Mouse (Mus musculus) forebrain, embryonic 16.5 days (tissue): ENCODE data around the gene Cd6. TPM values are rescaled to one million over a fixed set of nuclear protein-coding genes. Genes with fewer than 3 reads are reported as not detected.

Experiments
- ATAC-seq: fragments of 200-750 bp; cut with Nextera tagmentation; 2 replicates; pipeline ENCODE4 v1.8.0; 2017; ENCODE audit warnings: mild to moderate bottlenecking, moderate library complexity
- H3K27ac ChIP-seq: fragments of 300-500 bp; sonication (generic); 2 replicates; pipeline ENCODE4 v1.5.1; 2014; ENCODE audit warnings: low read length, control low read depth
- H3K27me3 ChIP-seq: fragments of 300-500 bp; sonication (generic); replicated peaks from 2 replicates; pipeline ENCODE4 v1.6.1; 2014; ENCODE audit warnings: low read length; ENCODE audit not compliant: control insufficient read depth, insufficient read depth
- H3K36me3 ChIP-seq: fragments of 300-500 bp; sonication (generic); 2 replicates; pipeline ENCODE4 v1.6.1; 2014; ENCODE audit not compliant: control insufficient read depth, insufficient read depth
- H3K4me1 ChIP-seq: fragments of 300-500 bp; sonication (generic); replicated peaks from 2 replicates; pipeline ENCODE4 v1.6.1; 2014; ENCODE audit warnings: low read length; ENCODE audit not compliant: control insufficient read depth, insufficient read depth
- H3K4me2 ChIP-seq: fragments of 300-500 bp; sonication (generic); 2 replicates; pipeline ENCODE4 v1.6.1; 2014; ENCODE audit warnings: mild to moderate bottlenecking, low read length, control low read depth
- H3K4me3 ChIP-seq: fragments of 300-500 bp; sonication (generic); replicated peaks from 2 replicates; pipeline ENCODE4 v1.5.1; 2014; ENCODE audit warnings: mild to moderate bottlenecking, low read length, control low read depth
- H3K9ac ChIP-seq: fragments of 300-500 bp; sonication (generic); replicated peaks from 2 replicates; pipeline ENCODE4 v1.6.1; 2014; ENCODE audit warnings: low read depth, low read length, control low read depth
- H3K9me3 ChIP-seq: fragments of 300-500 bp; sonication (generic); 2 replicates; pipeline ENCODE4 v1.6.1; 2016; ENCODE audit warnings: low read length; ENCODE audit not compliant: control insufficient read depth
- WGBS: fragments of 180-500 bp; shearing (Covaris S2); extraction: QIAGEN DNeasy Blood & Tissue Kit; methylation state at CpG from one replicate; pipeline ENCODE4 v1.1.7; 2014; 5-methylcytosine and 5-hydroxymethylcytosine counted together
- polyA plus RNA-seq: library from polyadenylated mRNA; unstranded; fragments of >200 nt; fragmentation: Nextera tagmentation; extraction: Ambion mirVana; gene quantifications from 2 replicates; pipeline ENCODE4 v1.2.1, GENCODE M21; 2015

Gene Cd6
- polyA plus RNA-seq, 1 experiment from 2014 or later, result not detected

DNA sequence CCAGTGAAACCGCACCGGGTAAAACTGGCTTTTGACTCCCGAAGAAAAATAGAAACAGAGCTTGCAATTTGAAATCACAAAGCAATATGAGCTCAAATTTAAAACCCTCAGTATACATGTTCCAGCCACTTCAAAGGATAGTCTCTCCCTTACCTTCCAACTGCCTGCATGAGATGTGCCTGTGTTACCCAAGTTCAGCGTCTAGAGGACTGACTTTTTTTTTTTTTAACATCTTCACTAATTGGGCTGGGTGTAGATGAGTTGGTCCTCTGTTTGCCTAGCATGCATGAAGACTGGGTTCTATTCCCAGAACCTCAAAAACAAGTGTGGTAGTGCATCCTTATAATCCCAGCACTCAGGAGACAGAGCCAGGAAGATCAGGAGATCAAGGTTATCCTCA lies 53.0 kb downstream of the Cd6 start:
- Histone ChIP-seq H3K4me2 (no peak overlapping the region), H3K4me1 (no peaks in the 10 kb centered on the region), H3K4me3 (no peak overlapping the region), H3K27ac (no peak overlapping the region), H3K9ac (no peak overlapping the region), H3K36me3 (no peaks in the 10 kb centered on the region), H3K9me3 (no peaks in the 10 kb centered on the region), H3K27me3 (no peaks in the 10 kb centered on the region)
- 81% methylated on average over 4 of the region's 4 CpGs for WGBS
- no peak for ATAC-seq

DNA sequence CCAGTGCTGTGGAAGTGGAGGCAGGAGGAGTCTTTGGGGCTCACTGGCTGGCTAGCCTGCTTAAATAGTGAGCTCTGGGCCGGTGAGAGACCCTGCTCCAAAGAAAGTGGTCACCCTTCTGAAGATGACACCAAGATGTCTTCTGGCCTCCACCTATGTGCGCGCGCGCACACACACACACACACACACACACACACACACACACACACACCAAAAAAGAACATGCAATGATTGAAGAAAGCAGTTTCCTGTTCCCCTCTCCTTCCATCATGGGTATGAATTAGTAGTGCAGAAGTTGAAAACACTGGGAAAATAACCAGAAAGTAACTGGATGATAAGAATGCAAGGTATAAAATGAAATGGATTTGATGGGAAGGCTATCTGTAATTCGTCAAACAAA lies 55.7 kb downstream of the Cd6 start:
- Histone ChIP-seq H3K4me1 (no peaks in the 10 kb centered on the region), H3K9me3 (no peaks in the 10 kb centered on the region), H3K27me3 (no peaks in the 10 kb centered on the region), H3K4me3 (no peak overlapping the region), H3K36me3 (no peaks in the 10 kb centered on the region), H3K9ac (no peak overlapping the region), H3K27ac (no peak overlapping the region), H3K4me2 (no peak overlapping the region)
- 94% methylated on average over 6 of the region's 6 CpGs for whole genome bisulfite sequencing
- no peak for ATAC-seq

DNA sequence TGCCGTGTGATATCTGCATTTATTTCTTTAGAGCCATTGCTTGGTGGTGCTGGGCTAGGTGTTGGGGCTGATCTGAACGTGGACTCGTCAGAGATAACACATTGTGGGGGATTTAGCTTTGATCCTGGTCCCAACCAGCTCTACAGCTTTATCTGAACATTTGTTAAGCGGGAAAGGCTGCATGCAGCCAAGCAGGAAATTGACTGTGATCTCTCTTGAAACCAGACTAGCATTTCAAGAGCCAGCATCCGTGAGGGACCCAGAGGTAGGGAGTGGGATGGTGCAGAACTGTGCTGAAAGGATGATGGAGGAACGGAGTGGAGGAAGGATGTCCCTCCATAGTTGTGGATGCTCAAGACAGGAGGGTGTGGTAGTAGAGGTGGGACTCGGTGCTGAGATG lies 56.5 kb downstream of the Cd6 start:
- WGBS, result 79% methylated on average over 7 of the region's 7 CpGs
- Histone ChIP-seq H3K27me3 (no peaks in the 10 kb centered on the region), H3K4me3 (no peak overlapping the region), H3K27ac (no peak overlapping the region), H3K36me3 (no peaks in the 10 kb centered on the region), H3K9ac (no peak overlapping the region), H3K4me1 (no peaks in the 10 kb centered on the region), H3K4me2 (no peak overlapping the region), H3K9me3 (no peaks in the 10 kb centered on the region)
- ATAC-seq, result no peak

DNA sequence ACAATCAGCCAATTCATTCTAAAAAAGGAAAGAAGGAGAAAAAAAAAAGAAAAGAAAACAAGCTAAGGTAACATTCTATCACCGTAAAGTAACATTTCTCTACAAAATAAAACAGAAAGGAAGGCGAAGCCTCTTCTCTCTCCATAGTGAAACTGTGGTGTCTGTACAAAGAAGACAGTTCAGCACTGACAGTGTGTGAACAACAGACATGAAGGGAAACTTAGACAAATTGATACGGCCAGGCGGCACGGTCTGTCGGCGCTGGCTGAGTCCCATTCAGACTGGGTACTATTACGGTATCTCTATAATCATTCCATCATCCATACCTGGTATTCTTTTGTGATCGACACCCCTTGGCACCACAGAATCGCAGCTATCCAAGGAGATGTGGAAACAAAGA lies 57.0 kb downstream of the Cd6 start:
- H3K9ac ChIP-seq, result no peak overlapping the region
- ATAC-seq, result no peak

DNA sequence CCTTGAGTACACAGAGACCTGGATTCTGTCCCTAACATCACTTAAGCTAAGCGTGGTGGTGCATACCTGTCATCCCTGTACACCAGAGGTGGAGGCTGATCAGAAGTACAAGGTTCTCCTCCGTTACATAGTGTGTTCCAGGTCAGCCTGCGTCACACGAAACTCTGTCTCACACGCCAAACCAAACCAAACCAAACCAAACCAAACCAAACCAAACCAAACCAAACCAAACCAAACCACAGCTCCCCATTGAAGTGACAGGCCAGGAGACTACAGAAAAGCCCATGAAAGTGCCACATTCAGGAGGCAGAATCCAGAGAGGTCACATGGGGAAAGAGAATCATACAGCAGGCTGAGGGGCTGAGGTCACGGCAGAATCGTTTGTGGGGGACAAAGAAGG lies 57.9 kb downstream of the Cd6 start:
- WGBS, result 73% methylated on average over 7 of the region's 7 CpGs
- Histone ChIP-seq H3K4me3 (no peak overlapping the region), H3K4me1 (no peaks in the 10 kb centered on the region), H3K9me3 (no peaks in the 10 kb centered on the region), H3K36me3 (no peaks in the 10 kb centered on the region), H3K27ac (no peak overlapping the region), H3K27me3 (no peaks in the 10 kb centered on the region), H3K4me2 (no peak overlapping the region), H3K9ac (no peak overlapping the region)
- ATAC-seq, result no peak

More for the DNA sequence above, 57.0 kb downstream of the Cd6 start:
- H3K27me3 ChIP-seq, result no peaks in the 10 kb centered on the region
- no peaks in the 10 kb centered on the region for H3K4me1 ChIP-seq
- no peaks in the 10 kb centered on the region for H3K9me3 ChIP-seq
- no peak overlapping the region for H3K4me3 ChIP-seq
- no peaks in the 10 kb centered on the region for H3K36me3 ChIP-seq
- WGBS, result 92% methylated on average over 10 of the region's 10 CpGs
- H3K4me2 ChIP-seq, result no peak overlapping the region
- H3K27ac ChIP-seq, result no peak overlapping the region

DNA sequence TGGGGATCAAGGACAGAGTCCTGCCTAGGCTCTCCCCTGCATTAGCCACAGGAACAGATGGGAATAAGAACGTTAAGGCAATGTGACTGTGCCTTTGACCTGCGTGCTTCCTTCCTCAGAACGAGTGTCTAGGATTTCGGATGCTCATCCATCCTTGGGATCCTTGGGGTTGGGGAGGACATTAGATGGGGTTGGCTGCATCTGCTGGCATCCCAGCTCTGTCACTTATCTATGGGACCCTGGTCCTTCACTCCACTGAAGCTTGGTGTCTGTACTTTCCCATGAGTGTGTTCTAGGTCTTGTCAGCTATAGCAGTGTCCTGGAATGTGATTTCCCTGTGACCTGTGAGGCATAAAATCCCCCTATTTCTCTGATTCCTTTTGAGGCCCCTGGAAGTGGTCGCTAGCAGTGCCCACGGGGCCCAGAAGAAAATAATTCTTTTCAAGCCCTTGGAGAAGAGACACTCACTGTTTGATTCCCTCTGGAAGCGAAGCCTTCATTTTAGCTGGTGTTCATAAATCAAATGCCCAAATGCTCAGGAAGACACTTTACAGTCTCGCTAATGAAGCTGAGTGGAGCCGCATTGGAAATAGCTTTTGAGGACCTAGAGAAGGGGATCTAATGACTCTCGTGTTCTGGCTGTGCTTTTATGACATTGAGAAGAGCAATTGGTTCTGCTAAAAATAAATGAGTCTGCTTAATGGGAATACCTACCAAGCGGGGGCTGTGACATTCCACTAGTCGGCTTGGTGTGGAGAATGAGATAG lies 60.2 kb downstream of the Cd6 start:
- H3K36me3 ChIP-seq, result no peaks in the 10 kb centered on the region
- no peak overlapping the region for H3K9ac ChIP-seq
- H3K9me3 ChIP-seq, result no peaks in the 10 kb centered on the region
- no peak overlapping the region for H3K27ac ChIP-seq
- H3K27me3 ChIP-seq, result no peaks in the 10 kb centered on the region
- no peaks in the 10 kb centered on the region for H3K4me1 ChIP-seq
- ATAC-seq, result no peak
- no peak overlapping the region for H3K4me2 ChIP-seq
- no peak overlapping the region for H3K4me3 ChIP-seq
- 67% methylated on average over 12 of the region's 12 CpGs for WGBS

DNA sequence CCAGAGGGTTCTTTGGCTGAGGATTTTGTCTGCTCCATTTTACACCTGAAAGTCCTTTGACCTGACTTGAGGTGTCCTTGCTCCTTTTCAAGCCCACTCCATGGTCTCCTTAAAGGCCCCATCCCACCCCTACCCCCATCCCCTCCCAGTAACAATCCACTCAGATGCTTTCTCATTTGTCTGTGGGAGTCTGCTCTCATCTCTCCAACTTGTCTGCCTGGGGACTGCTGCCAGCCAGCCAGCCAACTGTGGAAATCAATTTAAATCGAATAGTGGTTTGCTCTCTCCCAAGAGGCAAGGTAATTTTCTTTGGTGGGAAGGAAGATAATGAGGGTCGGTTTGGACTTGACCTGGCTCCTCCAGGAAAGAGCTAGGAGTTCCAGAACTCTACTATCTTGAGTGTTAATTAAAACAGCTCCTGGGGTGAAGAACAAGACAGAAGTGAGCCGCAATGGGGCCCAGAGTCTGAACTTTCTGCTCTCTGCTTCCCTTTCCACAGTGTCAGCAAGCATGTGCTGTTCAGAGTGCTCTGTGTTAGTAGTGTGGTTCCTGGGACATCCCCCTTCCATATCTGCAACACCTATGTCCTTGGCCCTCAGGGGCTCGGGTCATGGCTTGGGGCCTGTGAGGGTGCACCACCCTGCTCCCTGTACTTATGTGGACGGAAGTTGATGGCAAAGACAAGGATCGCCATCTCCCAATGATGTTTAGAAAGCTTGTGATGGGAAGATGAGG lies 61.0 kb downstream of the Cd6 start:
- Histone ChIP-seq H3K4me3 (no peak overlapping the region), H3K4me2 (no peak overlapping the region), H3K9ac (no peak overlapping the region), H3K27ac (no peak overlapping the region), H3K9me3 (no peaks in the 10 kb centered on the region), H3K27me3 (no peaks in the 10 kb centered on the region), H3K4me1 (no peaks in the 10 kb centered on the region), H3K36me3 (no peaks in the 10 kb centered on the region)
- no peak for ATAC-seq
- WGBS, result 63% methylated on average over 6 of the region's 6 CpGs

DNA sequence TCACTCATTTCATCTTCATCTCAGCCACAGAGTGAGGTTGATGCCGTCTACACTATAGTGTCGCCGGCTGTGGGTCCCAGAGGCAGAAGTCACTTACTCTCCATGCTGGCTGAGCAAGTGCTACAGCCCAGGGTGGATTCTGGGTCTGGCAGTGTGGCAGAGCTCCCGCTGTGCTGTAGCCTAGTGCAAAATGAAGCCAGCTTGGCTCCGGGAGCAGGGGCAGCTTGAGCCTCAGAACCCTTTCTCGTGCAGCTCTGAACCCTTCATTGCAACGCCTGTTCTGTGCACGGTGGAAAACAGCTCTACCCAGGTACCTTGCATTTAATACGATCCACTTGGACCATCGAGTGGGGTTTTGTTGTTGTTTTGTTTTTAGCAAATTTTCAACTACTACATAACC lies 62.2 kb downstream of the Cd6 start:
- Histone ChIP-seq H3K4me1 (no peaks in the 10 kb centered on the region), H3K27ac (no peak overlapping the region)

DNA sequence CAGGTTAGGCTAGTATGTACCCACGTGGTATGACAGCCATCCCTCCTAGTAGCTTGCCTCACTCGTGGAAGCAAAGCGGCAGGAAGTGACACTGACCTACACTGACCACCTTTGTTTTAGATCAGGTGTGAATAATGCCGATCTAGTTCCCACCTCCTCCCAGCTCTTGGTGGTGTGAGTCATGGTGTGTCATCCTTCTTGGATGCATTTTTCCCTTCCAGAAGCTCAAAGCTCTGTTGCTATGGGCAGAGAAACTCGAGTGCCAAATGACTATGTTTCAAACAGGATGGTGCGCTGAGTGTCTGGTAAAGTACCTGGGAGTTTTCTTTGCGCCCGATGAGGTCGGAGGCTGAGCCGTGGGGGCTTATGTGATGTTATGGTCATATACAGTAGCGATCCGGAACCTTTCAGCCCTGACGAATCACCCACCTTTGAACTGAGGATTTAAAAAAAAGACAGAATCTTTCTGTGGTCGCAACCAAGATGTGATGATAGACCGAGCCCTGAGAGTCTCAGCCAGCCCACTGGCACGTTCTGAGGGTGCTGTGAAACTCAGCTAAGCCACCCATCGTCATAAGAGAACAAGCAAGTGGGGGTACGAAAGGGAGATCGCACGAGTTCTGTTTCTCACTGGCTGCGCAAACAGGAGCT lies 66.4 kb downstream of the Cd6 start:
- whole genome bisulfite sequencing, result 83% methylated on average over 21 of the region's 21 CpGs
- Histone ChIP-seq H3K9me3 (no peaks in the 10 kb centered on the region), H3K4me3 (no peak overlapping the region), H3K27ac (no peak overlapping the region), H3K27me3 (no peaks in the 10 kb centered on the region), H3K36me3 (no peaks in the 10 kb centered on the region), H3K4me1 (no peaks in the 10 kb centered on the region), H3K9ac (no peak overlapping the region), H3K4me2 (no peak overlapping the region)
- ATAC-seq, result no peak

More for the DNA sequence above, 62.2 kb downstream of the Cd6 start:
- H3K4me2 ChIP-seq, result no peak overlapping the region
- H3K9me3 ChIP-seq, result no peaks in the 10 kb centered on the region
- no peak overlapping the region for H3K9ac ChIP-seq
- 79% methylated on average over 10 of the region's 10 CpGs for WGBS
- H3K4me3 ChIP-seq, result no peak overlapping the region
- H3K27me3 ChIP-seq, result no peaks in the 10 kb centered on the region
- no peak for ATAC-seq
- H3K36me3 ChIP-seq, result no peaks in the 10 kb centered on the region
